Mouse (Mus musculus): ENCODE measurements around the gene Junb.

Gene Junb

GRCm38 (mm10) chr8:84978248-84978940 lies at the start of gene Junb:
Gene Junb, minus strand, starts transcription at chr8:84978718.
- WGBS, result under 1% methylated on average over 63 of the region's 63 CpGs

- 10% methylated on average over 2 of the region's 2 CpGs for WGBS
These were observed 49.4 kb upstream of the Junb start for GRCm38 (mm10) chr8:85027922-85028321.

- 1% methylated on average over 13 of the region's 13 CpGs for WGBS
These were observed 49.0 kb upstream of the Junb start for GRCm38 (mm10) chr8:85027516-85027855.

DNA sequence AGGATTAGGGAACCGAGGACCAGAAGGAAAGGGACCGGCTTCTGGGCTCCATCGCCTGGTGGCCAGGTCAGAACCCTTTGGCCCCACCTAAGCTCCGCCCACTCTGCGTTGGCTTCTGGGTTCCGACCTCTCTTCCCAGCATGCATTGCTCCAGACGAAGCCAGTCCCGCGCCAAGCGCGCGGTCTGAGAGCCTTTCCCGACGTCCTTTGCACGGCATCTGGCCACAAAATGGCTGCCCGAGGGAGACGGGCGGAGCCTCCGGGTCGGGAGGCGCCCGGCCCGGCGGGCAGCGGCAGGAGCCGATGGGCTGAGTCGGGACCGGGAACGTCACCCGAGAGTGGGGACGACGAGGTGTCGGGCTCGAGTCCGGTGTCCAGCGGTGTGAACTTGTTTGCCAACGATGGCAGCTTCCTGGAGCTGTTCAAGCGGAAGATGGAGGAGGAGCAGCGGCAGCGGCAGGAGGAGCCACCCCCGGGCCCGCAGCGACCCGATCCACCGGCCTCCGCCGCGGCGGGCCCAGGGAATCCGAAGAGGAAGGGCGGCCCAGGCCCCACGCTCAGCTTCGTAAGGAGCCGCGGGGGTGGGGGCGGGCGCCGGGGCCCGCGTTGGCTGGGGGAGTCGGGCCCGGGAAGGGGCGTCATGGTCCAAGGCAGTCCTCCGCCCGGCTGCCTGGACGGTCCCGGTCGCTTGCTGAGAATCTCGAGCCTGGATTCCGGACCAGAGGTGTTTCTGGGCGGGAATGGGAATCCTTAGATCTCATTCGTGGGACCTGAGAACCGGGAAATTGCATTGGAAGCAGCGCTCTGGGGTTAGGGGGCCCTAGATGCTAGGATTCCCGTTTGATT lies 48.4 kb upstream of the Junb start, which contains the start of gene Trir:
TSS of gene Trir (plus strand) at position 154 of the 846 bp plus-strand sequence.
- under 1% methylated on average over 74 of the region's 75 CpGs for WGBS

DNA sequence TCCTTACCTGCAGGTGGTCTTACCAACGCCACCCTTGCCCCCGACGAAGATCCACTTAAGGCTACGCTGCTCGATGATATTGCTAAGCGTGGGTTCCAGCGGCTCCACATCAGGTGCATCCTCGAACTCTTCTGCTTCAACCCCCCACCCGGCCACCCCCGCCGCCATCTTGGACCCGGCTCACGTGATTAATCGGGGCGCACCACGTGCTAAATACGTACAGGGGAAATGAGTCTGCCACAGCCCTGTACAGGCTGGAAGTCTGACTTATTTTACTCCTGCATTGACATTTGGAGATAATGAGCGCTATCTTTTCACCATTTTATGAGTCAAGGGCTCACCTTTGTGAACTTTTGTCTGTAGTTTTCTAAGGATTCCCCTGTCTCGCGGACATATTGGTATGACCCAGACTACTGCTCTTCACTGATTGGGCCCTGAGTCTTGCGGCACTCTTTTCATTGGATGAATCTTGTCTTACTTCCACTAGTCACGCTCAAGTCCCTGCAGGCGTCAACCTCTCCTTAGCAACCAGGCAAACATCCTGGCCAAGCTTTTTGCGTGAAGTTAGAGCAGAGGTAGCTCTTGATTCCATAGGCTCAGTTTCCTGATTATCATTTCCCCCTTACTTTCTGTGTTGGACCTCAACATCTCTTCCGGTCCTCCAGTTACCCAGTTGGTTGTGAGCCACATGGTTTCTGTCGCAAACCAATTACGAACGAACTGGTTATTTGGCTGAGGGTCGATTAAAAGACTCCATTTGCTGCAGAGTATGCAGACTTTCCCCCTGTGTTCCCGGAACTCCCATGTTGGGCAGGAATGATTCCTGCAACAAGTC lies 46.8 kb upstream of the Junb start, which contains the start of gene Asna1:
TSS of gene Asna1 (minus strand) at position 184 of the 835 bp plus-strand sequence.
- 2% methylated on average over 30 of the region's 30 CpGs for WGBS

GRCm38 (mm10) chr8:85023846-85024245 lies 45.3 kb upstream of the Junb start:
- WGBS, result 80% methylated on average over 3 of the region's 3 CpGs

GRCm38 (mm10) chr8:85021514-85022055 lies 43.1 kb upstream of the Junb start:
- WGBS, result 98% methylated on average over 3 of the region's 3 CpGs

- 45% methylated on average over 5 of the region's 5 CpGs for WGBS
These were observed 38.7 kb upstream of the Junb start for GRCm38 (mm10) chr8:85017209-85017608.

- WGBS, result 72% methylated on average over 10 of the region's 10 CpGs
These were observed 38.2 kb upstream of the Junb start for GRCm38 (mm10) chr8:85016724-85017123.

GRCm38 (mm10) chr8:85014431-85014830 lies 35.9 kb upstream of the Junb start, which contains the start of gene Best2:
Gene Best2, minus strand, starts transcription at chr8:85014531.
- WGBS, result 55% methylated on average over 2 of the region's 2 CpGs

DNA sequence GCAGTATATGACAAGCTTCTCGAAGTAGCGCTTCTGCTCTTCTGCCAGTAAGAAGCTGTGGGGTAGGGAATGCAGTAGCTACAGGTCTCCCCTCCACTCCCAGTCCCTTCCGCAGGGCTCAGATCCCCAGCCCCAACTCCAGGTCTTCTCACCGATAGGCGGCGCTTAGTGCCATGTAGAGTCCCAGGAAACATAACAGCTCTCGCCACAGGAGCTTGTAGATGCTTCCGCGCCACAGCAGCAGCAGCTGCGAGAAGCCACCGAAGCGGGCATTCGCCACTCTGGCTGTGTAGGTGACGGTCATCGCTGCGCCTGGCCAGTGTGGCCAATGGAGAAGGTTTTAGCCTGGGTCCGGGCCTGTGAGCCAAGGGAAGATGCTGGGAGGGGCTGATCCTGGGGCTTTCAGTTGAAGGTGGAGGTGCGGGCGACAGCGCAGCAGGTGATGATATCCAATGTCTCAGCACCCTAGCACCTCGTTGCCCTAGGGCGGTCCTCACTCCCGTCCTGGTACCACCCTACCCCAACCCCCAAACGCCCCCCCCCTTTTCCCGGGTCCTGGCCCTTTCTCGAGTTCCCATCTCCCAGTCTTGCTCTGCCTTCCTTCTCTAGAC lies 34.8 kb upstream of the Junb start:
- 2% methylated on average over 26 of the region's 26 CpGs for WGBS

DNA sequence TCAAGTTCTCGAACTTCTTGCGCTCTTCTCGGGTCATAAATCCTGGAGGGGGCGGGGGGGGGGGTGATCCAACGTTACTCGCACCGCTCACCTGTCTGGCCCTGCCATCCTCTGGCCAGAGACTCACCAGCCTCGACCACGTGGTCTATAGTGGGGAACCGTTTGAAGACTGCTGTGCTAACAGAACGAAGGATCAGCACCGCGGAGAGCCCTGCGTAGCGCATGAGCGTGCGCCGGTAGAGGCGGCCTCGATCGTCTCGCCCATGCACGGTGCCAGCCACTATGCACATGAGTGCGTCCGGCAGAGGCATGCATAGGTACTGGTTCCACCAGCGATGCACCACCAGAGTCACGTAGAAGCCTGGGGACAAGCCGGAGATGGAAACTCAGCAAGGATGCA lies 32.7 kb upstream of the Junb start:
- 14% methylated on average over 28 of the region's 28 CpGs for WGBS

DNA sequence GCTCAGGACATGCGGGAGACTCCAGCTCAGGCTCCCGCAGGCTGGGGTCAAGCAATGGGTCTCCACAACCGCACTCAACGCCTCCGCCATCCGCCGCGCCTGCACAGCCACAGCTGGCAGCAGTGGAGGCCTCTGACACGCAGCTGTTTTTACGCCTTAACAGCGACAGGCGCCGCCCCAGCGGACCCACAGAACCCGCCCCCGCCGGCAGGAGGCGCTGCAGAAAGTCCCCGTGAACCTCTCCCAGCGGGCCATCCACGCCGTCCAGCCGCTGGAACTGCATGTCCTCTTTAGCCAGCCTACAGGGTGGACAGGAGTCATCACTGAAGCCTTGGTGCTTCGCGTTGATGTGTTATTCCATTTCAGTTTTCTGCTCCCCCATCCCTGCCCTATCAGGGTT lies 29.2 kb upstream of the Junb start:
- WGBS, result 26% methylated on average over 25 of the region's 25 CpGs

DNA sequence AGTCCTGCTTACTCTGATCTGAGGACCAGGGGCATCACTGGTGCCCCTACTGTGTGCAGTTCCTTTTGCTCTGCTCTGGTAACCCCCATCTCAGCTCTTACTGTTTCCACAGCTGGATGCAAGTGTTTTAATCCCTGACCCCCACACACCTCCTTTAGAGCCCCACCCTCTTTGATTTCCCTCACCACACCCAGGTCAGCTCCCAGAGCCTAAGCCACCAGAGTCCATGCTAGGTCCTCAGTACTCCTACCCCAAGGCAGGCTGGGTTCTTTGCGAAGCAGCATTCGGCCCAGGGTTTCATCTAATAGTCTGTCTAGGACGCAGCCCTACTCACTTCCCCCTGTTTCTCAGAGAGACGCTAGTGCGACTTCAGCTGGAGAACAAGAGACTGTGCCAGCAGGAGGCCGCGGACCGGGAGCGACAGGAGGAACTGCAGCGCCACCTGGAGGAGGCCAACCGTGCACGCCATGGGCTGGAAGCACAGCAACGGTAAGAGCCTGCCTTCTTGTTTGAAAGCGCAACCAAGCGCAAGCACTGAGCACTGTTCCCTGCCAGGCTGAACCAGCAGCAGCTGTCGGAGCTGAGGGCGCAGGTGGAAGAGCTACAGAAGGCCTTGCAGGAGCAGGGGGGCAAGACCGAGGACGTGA lies 19.3 kb upstream of the Junb start:
- 8% methylated on average over 19 of the region's 19 CpGs for WGBS

- WGBS, result 88% methylated on average over 5 of the region's 5 CpGs
These were observed 18.5 kb upstream of the Junb start for GRCm38 (mm10) chr8:84996978-84997377.

DNA sequence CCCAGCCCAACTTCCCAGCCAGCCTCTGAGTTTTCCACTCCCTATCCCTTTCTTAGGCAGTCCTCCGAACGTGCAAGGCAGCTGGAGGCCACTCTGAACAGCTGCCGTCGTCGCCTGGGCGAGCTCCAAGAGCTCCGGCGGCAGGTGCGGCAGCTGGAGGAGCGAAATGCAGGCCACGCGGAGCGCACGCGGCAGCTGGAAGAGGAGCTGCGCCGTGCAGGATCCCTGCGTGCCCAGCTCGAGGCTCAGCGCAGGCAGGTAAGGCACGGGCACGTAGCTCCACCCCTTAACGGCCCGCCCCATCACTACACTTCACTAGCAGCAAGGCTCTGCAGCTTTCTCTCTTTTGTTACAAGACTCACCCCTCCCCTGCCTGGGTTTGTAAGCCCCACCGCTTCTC lies 17.2 kb upstream of the Junb start:
- WGBS, result 42% methylated on average over 25 of the region's 25 CpGs

DNA sequence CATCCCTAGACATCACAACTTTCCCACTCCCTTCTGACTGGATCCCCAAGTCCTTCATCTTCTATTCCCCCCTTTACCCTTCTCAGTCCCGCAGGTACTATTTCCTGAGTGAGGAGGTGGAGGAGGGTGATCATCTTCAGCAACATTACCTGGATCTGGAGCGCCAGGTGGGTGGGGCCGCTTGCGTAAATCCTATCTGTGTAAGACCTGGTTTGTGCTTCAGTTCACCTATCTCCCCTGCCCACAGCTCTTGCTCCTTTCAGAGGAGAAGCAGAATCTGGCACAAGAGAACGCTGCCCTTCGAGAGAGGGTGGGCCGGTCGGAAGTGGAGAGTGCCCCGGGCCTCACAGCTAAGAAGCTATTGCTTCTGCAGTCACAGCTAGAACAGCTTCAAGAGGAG lies 15.9 kb upstream of the Junb start:
- 95% methylated on average over 9 of the region's 9 CpGs for WGBS

GRCm38 (mm10) chr8:84990836-84991235 lies 12.3 kb upstream of the Junb start:
- WGBS, result 4% methylated on average over 15 of the region's 15 CpGs

DNA sequence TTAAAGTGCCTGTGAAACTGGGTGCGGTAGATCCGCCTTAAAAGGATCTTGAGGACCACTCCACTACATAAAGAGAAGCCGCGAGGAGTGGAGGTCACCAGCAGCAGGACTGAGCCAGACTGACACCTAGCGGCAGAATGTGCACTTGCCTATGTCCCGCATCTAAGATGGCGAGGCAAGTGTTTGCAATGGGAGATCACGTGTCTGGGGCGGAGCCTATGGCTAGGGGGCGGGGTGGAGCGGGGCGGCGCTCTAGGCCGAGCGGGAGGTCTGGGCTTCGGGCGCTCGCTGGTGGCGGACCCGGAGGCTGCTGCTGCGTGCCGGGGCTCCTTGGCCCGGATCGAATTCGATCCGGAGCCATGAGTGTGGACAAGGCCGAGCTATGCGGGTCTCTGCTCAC lies 11.8 kb upstream of the Junb start, which contains the start of gene Hook2:
TSS of gene Hook2 (plus strand) at position 255 of the 400 bp plus-strand sequence.
- under 1% methylated on average over 28 of the region's 28 CpGs for WGBS

- under 1% methylated on average over 15 of the region's 15 CpGs for WGBS
These were observed 11.3 kb upstream of the Junb start for GRCm38 (mm10) chr8:84989810-84990209.

DNA sequence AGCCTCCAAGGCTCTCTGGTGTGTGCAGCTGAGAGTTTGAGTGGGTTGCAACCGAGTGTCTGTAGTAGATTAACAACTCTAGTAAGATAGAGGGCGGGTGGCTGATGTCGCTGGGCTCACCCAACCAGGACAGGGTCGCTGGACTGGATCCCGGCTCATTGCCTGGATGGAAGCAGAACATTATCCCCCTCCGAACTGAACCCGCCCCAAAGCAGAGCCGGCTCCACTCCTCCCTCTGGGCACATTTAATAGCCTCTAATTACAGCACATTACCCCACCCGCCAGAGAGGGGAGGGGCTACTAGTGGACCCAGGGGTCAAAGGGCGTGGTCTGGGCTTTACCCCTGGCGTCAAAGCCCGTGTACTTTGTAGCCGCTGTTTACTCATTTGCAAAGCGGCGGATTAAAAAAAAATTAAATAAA lies 10.8 kb upstream of the Junb start:
- 13% methylated on average over 15 of the region's 15 CpGs for WGBS

Measured in cerebral cortex, adult 2 months (tissue).